In genomic region chr11:5280932-5281331, GRCm38 (mm10) we compare ENCODE assay signal across 16 mouse cellular contexts. TPM values are rescaled to one million over a fixed set of nuclear protein-coding genes. Genes with fewer than 3 reads are reported as not detected.
A peak's percentile ranks its signal among the peaks of the same experiment; 100 is the strongest.
DNase-seq lines count a peak whose midpoint lies in the region; TF ChIP-seq lines count a peak whose summit lies in the region.
"Had no signal": no experiment of that assay in that cellular context is flagged by ENCODE, and none has a peak within 500 bp of the region (broad histone marks: within the 10 kb centered on the region; RNA-seq: fewer than 3 reads in every experiment).

No protein-coding gene starts in this region.

- H3K27ac ChIP-seq in gastrocnemius, adult 2 months: no peak overlapping the region

- DNase-seq in cerebellum, postnatal 10 days: peak; percentile 45 to 55
- no peak for DNase-seq in cerebellum, postnatal 36 days
- peak; percentile 34 for DNase-seq in gastrocnemius, postnatal 10 days
- DNase-seq in gastrocnemius, adult 2 months: no peak
- peak; percentile 46 for DNase-seq in layer of hippocampus, adult 9-11 months
- no peak for DNase-seq in layer of hippocampus, postnatal 36 days
- DNase-seq in right cerebral cortex, postnatal 10 days (ENCODE audit: low spot score in 2 of 2): peak; percentile 54 to 61
- no peak for DNase-seq in right cerebral cortex, postnatal 25 days
- DNase-seq: adrenal gland, adult 2 months; gastrocnemius, postnatal 25 days; kidney, adult 11 months; lung, adult 18-20 months; midbrain, embryonic 14.5 days; right cerebral cortex, adult 18-20 months; thymus, postnatal 14 days had no signal

- TF ChIP-seq CTCF in gastrocnemius, adult 2 months (IDR thresholded peaks at IDR 0.05): no peak

- no peak overlapping the region for H3K4me3 ChIP-seq in gastrocnemius, adult 2 months
- H3K4me3 ChIP-seq: megakaryocyte, embryonic 14.5 days had no signal

- intact Hi-C loops in gastrocnemius, adult 2 months (cut with DNase I): loop anchor here (10.0 kb wide), 1 partner anchor 424 kb away; no protein-coding TSS in a partner anchor

RNA-seq across cellular contexts. Expression of gene Kremen1, which starts 19.6 kb away (rescaled TPM):
- total RNA-seq in gastrocnemius, postnatal 10 days (2021): 10 to 100 TPM; 69.3 to 74.4 TPM
- 10 to 100 TPM; 39.4 to 58.7 TPM for total RNA-seq in gastrocnemius, adult 2 months (2021)
- 10 to 100 TPM; 13.1 to 14.6 TPM for total RNA-seq in layer of hippocampus, postnatal 36 days (2021)

Comparison
In these comparisons a context has a peak if more than half of its experiments do, and no peak if none do; other contexts are left out.
1. DNase-seq: peak in cerebellum, postnatal 10 days (2 of 2), gastrocnemius, postnatal 10 days (single experiment), layer of hippocampus, adult 9-11 months (single experiment) and right cerebral cortex, postnatal 10 days (2 of 2); none in cerebellum, postnatal 36 days (0 of 2), gastrocnemius, adult 2 months (single experiment), layer of hippocampus, postnatal 36 days (0 of 2) and right cerebral cortex, postnatal 25 days (single experiment).